Mouse (Mus musculus): ENCODE results near the gene Ptrhd1. TPM values are rescaled to one million over a fixed set of nuclear protein-coding genes. Genes with fewer than 3 reads are reported as not detected.
A peak's percentile ranks its signal among the peaks of the same experiment; 100 is the strongest.
"Not testable (repeated sequence)": the region's sequence is repeated elsewhere in the genome, so short reads cannot be mapped to it uniquely, and the experiment has no call there.

Gene Ptrhd1
- total RNA-seq (2022): 1 to 10 TPM; 7.4 to 9.6 (median 8.6) TPM

DNA sequence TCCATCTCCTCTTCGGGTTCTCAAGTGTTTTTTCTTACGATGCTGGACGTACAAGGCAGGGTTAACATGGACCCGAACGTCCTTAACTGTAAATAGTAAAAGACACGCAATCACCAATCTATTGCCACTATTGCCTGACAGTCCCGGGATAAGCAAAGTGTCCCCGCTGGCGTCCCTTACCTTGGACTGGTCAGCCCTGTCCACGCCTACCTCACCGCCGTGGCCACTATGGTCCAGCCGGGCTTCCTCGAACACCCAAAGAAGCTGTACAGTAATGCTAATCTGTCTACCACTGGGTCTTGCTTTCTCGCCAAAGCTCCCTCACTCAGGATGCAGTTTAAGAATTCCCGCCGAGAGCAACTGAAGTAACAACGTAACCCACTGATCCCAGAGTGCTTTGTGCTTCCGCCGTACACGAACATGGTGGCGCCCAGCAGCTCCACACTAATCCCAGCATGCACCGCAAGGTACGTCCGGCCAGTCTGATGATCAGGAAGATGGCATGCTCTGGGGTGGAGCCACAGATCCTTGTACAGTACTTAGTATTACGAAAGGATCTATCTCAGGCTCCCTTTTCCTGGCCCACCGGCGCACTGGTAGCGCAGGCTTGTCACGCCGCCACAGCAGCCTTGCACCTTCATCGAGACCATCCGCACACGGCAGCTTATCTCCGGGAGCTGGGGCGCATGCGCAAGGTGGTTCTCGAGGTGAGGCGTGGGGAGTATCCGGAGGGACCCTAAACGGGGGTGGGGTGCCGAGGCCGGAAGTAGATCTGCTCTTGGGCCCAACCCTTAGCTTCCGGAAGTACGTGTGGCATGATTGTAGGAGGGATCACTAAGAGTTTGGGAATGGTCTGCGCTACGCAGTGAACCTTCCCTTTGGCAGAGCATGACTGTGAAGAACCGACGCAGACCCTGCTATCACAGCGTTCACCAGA, at the start of gene Ptrhd1, which contains the start of gene Cenpo:
Gene Ptrhd1 (plus strand): TSS at position 456 of the 937 bp plus-strand sequence.
Gene Cenpo (minus strand): TSS at position 723 of the 937 bp plus-strand sequence.
- DNase-seq (ENCODE audit: low spot score in 2 of 2): peak; percentile 97 to 98

DNA sequence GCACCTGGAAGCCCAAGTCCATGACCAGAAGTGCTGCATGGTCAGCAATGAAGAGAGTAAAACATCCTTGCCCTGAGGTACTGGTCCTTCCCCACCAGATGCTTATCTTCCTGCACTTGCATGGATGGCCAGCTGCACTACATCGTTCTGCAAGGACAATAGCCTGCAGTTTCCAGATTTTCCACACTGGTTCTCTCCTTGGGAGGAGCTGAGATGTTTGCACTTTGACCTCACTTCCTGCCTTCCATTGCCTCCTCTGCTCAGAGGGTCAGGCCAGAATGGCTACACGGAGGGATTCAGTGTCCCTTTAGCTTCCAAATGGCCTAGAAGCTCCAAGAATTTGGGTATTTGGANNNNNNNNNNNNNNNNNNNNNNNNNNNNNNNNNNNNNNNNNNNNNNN, 49.2 kb upstream of the Ptrhd1 start:
- DNase-seq (ENCODE audit: low spot score in 2 of 2): no peak

DNA sequence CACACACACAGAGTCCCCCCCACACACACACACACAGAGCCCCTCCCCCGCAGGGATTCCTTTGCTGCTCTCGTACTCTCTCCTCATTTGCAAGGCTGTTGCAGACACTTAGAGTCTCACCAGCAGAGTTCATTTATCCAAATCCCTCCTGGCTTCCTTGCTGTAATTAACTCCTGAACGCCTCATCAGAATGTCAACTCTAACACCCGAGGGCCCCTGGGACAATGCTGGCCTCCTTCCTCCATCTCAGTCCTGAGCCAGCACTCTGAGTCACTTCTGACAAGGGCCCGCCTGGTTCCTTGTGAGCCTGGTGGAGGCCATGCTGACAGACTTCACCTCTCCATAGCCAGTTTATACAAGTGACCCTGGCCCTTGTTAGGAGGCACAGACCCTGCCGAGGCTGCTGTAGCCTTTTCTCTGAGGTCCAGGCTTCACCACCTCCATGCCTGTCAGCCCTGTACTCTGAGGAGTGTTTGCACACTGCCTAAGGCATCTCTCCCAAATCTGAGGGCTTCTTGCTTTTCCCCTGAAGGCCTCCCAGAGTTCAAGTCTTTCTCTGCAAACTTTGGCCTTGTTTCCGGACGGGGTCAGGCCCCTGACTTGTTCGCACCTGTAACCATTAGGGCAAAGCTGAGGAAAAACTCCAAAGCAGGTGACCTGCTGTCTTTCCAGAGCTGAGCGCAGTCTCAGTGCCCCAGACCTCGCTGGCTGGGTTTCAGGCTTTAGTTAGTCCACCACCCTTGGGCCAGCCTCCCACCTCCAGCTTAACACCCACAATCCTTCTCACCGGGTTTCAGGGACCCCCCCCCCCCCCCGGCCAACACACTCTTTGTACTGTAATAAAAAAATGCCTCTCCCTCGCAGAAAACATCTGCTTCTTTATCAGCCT, 45.4 kb upstream of the Ptrhd1 start:
- DNase-seq (ENCODE audit: low spot score in 2 of 2): no peak

DNA sequence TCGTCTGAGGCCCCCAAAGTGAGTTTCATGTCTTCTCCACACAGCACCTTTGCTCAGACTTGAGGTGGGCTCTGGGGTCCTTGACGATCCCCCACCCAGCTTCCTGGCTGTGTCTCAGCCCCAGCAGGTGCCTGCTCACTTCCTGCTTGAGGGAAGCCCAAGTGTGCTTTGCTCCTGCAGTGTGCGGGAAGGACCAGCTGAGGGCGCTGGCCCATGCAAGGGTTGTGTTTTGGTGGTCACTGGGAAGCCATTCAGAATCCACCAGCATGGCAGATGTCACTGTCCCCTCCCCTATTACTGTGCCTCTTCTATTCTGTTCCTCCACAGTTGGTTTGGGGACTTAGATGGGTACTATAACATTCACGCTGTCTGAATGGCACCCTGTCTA, 44.8 kb upstream of the Ptrhd1 start:
- no peak for DNase-seq (ENCODE audit: low spot score in 2 of 2)

DNA sequence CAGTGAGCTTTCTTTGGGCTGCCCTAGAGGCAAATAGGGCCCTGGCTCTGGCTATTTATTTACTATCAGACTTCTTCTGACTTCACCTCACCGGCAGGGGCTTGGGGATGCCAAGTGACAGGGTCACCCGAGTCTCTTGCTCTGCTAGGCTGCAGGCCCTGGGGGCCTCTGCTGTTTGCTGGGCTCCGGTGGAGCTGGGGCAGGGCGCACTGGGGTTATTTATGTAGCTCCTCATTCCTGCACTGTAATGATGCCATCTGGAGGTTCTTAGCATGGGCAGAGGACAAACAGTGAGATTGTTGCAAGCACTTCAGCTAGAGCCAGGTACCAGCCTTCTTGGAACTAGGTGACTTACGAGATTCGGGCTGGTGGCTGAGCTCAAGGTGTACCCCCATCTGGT, 41.3 kb upstream of the Ptrhd1 start:
- no peak for DNase-seq (ENCODE audit: low spot score in 2 of 2)

DNA sequence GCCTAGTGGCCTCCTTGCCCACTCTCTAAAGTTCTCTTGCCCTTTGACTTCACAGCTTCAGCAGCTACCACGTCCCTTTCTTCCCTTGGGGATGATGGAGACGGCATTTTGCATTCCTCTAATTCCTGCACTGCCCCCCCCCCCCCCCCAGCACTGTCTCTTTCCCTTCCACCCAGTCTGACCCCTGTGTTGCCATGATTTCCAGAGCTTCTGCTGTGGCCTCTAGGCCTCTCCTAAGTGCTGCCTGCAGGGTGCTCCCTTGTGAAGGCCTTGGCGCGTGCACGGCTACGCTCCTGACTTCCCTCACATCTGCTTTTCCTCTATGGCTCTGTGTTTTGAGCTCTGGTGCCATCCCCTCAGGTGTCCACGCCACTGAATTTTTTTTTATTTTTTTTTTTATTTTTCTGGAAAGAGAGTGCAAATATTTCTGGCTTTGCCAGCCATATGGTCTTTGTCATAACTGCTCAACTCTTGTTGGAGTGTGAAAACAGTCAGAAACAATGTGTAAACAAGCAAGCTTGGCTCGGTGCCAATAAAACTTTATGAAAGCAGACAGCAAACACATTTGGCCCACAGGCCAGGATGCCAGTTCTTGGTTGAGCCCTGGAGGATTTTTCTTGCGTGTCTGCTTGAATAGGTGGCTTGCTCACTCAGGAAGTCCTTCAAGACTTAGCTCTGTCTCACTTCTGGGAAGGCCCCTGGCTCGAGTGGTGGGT, 40.6 kb upstream of the Ptrhd1 start:
- no peak for DNase-seq (ENCODE audit: low spot score in 2 of 2)

DNA sequence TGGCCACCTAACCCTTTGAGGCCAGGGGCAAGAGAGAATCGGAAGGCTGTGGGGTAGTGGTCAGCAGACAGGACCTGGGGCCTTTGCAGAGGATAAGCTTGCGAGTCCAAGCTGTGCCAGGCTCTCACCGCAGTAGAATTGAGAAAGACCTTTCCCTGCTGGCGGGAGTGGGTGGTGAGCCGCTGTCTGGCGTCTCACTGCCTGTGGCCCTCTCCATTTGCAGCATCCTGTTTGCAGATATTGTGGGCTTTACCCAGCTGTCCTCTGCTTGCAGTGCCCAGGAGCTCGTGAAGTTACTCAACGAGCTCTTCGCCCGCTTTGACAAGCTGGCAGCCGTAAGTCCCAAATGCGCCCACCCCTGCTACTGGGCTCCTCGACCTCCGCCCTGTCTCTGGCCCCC, 39.2 kb upstream of the Ptrhd1 start:
- DNase-seq (ENCODE audit: low spot score in 2 of 2): peak in 1 of 2 experiments; percentile 71

DNA sequence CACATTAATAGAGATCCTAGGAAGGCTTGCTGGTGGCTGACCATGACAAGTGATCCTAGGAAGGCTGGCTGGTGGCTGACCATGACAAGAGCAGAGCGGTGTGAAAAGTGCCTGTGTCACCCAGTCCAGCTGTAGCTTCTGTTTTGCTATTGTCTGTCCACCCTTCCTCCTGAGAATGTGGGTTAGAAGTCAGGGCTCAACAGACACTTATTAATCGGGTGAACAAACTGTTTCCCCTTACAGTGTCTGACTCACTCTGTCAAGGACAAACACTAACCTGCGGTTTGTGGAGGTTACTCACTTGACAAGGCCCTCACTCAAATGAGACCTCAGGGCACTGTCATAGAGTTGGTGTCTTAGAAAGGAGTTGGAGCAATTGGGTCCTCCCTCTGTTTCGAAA, 35.1 kb upstream of the Ptrhd1 start:
- peak in 1 of 2 experiments; percentile 1 for DNase-seq (ENCODE audit: low spot score in 2 of 2)

DNA sequence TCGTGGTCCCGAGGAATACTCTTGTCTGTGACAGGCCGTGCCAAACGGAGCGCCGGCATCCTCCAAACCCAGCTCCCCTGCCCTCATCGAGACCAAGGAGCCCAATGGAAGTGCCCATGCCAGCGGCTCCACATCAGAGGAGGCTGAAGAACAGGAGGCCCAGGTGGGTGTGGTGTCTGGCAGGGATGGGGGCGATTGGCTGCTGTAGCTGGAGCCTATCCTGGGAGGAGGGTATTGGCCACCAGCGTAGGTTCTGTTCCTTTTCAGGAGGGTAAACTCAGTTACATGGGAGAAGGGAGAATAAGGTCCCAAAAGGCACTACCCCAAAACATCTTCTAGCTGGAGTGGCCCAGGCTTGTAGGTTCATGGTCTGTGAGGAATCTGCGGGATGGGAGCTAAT, 34.6 kb upstream of the Ptrhd1 start:
- DNase-seq (ENCODE audit: low spot score in 2 of 2): peak in 1 of 2 experiments; percentile 11

DNA sequence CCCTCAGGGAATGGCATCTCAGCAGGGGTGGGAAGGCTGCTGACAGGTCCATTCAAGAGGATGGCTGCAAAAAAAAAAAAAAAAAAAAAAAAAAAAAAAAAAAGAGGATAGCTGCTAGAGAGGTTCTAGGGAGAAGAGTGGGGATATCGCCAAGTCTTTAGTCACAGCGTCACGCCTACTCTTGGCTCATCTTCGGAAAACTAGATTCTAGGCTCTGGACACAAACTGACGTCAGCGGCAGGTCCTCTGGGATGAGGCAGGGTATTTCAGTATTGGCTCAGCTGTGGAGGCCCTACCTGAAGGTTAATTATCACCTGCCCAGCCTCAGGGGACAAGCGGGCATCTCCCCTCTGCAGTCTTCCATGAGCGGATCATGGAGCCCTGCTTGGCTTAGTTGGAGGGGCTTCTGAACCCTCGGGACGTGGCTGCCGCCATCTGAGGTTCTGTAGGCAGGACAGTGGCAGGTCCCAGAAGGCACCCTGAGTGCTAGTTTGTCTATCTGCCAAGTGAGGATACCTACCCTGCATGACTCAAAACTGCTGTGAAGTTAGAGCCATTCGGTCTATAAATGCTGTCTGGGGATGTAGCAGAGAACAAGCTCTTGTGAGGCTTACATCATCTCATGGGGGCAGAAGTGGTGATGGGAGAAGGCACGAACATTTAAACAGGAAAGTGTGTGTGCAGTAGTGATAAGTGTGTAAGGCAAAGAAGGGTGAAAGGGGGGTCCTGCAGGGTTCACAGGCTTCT, 32.2 kb upstream of the Ptrhd1 start:
- peak in 1 of 2 experiments; percentile 85 for DNase-seq (ENCODE audit: low spot score in 2 of 2)

DNA sequence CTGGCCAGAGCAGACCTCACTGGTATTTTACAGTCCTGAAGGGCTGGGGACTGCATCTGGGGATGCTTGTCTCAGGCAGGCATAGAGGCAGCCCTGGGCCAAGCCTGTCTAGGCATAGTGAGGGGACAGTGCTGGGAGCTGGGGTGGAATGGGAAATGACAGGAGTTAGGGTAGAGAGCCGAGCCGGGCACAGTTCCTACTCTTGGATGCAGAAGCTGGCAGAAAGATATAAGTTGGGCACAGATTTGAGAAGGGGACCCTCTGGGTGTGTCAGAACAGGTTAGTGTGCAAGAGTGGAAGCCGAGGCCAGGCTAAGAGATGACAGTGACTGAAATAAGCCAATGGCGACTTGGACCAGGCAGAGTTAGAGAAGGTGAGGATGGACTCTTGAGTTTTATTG, 31.6 kb upstream of the Ptrhd1 start:
- peak in 1 of 2 experiments; percentile 3 for DNase-seq (ENCODE audit: low spot score in 2 of 2)

DNA sequence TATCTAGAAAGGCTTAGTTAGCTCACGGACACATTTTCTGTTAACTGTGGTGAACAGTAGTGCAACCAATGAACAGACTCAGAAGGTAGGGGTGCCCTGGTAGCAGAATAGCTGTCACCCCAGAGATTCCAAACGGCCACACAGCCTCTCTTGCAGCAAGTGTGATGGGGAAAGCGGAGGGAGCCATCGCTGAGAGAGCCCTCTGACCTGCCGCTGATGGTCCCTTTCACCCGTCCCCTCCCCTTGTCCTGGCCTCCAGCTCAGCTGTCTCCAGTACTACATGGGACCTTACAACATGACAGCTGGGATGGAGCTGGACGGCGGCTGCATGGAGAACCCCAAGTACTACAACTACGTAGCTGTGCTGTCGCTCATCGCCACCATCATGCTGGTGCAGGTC, 27.7 kb upstream of the Ptrhd1 start:
- no peak for DNase-seq (ENCODE audit: low spot score in 2 of 2)

DNA sequence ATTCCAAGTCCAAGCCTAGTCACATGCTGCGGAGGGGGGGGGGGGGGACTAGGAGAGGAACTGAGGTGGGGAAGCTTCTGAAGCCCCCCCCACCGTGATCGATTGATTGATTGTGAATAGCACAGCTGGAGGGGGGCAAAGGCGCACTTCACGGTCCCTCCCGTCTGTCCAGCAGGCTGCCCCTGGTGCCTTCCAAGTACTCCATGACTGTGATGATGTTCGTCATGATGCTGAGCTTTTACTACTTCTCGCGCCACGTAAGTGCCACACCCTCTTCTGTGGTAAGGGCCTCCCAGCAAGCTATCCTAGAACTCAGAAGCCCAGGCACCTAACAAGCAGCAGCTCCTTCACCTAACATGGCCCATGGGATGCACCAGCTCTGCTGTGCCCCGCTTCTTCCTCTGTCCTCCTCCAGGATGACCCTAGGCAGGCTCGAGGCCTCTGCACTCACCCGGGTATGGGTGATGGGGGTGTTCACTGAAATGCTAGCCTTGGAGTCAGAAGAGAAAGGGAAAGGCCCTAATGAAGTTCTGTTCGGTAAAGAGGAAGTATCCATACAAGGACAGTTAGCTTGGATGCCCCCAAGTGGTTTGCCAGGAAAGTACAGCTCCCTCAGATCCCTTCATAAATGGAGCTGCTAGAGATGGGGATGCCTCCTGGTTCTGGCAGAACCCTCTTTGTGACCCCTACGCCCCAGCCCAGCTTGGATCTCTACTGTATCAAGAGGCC, 25.3 kb upstream of the Ptrhd1 start:
- DNase-seq (ENCODE audit: low spot score in 2 of 2): peak in 1 of 2 experiments; percentile 40

DNA sequence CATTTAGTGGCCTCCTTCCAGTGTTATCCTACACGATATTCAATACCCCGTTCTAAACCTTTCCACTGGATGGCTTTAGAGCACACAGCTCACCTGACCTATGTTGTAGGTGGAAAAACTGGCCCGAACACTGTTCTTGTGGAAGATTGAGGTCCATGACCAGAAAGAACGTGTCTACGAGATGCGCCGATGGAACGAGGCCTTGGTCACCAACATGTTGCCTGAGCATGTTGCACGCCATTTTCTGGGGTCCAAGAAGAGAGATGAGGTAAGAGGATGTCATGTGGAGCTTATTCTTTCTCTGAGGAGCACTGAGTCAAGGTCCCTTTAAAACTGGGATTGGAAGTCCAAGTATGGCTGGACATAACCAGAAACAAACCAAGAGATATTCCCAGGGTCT, 24.6 kb upstream of the Ptrhd1 start:
- DNase-seq (ENCODE audit: low spot score in 2 of 2): no peak

DNA sequence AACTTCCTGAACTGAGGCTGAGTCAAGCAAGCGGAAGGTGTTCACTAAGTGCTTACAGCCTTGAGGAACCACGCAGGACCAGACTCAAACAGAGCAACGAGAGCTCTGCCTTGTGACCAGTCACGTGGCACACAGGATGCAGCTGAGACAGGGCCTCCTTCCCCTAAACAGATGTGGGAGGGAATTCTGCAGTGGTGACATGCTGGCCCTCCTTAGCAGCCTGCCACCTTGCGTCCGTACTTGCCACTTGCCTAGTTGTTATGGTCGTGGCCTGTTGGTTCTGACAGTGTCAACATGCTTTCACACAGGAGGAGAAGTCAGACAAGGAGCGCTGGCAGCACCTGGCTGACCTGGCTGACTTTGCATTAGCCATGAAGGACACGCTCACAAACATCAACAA, 22.7 kb upstream of the Ptrhd1 start:
- no peak for DNase-seq (ENCODE audit: low spot score in 2 of 2)

DNA sequence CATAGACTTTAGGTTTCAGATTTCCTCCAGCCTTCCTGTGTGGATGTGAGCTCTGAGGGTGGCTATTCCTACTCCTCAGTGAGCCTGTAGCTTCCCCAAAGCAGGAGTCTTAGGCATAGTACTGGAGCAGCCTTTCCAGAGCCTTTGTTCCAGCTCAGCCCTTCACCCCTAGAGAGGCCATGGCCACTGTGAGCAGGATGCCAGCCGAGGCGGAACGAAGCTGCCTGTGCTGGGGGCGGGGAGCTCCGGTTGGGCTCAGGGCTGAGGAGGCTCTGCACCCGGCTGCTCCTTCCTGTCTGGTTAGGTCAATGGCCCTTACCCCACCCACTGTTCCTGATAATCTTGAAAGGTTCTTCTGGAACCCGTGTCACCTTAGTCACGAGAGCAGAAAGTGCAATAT, 20.9 kb upstream of the Ptrhd1 start:
- no peak for DNase-seq (ENCODE audit: low spot score in 2 of 2)

DNA sequence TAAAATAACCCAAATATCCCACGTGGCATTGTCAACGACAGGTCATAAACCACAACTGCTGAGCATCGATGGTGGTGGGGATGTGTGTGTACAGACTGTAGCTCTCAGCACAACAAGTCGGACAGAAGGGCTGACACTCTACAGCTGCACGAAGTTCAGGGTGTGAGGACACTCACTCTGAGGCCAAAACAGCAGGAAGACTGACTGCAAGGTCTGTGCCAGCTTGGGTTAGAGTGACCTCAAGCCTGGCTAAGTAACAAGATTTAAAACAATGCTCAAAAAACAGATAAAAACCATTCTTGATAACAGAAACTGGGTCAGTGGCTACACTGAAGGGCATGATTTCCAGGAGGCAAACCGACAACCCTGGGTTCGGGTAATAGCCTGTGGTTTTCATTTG, 3.7 kb upstream of the Ptrhd1 start:
- DNase-seq (ENCODE audit: low spot score in 2 of 2): no peak

DNA sequence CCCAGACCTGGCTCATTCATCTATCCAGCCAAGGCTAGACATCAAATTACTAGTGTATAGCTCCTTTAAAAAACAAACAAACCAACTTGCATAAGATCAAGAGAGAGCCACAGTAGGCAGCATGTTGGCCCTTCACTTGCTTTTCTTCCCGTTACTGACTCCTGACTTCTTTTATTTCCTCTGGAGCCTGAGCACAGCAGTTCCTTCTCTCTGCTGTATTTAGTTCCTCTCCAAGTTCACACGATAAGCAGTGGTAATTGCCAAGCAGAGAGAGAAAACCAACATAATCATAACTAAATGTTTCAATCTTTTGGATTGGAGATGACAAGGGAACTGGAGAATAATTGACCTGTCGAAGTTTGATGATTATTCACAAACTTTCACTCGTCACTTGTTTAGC, 1.1 kb upstream of the Ptrhd1 start:
- DNase-seq (ENCODE audit: low spot score in 2 of 2): no peak

DNA sequence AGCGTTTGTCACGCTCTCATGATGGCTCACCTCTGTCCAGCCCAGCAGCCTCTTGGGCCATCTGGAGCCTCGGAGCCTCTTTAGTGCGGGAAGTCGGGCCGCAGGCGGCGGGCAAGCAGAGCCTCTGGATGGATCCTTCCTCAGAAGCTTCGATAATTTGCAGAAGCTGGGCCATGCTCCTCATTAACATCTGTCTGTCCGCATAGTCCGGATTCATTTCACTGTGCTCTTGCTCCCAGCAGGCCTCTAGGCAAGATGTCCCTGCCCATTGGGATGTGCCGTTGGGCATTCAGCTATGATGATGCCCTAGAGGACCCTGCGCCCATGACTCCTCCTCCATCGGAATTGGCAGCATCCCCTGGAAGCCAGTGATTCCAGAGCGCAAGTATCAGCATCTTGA, 3.7 kb downstream of the Ptrhd1 start:
- DNase-seq (ENCODE audit: low spot score in 2 of 2): no peak

DNA sequence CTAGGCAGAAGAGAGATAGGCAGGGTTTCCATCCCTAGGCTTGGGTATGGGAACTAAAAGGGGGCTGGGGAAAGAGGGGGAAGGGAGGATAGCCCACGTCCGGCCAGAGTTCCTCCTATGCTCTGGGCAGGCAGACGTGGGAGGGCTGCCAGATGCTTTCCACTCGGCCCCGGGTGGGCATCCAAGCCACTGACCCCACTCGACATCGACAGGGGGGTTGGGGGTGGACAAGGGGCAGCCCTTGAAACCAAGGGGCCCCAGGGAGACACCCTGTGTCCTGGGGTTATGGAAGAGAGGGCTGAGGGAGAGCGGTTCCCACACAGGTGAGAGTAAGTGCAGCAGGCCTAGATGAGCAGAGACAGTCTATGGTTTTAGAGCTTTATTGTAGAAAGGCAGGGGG, 6.5 kb downstream of the Ptrhd1 start:
- not testable (repeated sequence) for DNase-seq (ENCODE audit: low spot score in 2 of 2)
